Mouse (Mus musculus) testis, adult 2 months (tissue): ENCODE data around the gene Taf4.

Experiments used
- CTCF ChIP-seq: fragments of 200-500 bp; IDR thresholded peaks from 2 replicates; pipeline ENCODE4 v1.5.1; 2012; ENCODE audit warnings: low read depth, mild to moderate bottlenecking, inconsistent platforms, low read length, moderate library complexity; ENCODE audit not compliant: control insufficient read depth, insufficient read depth, insufficient replicate concordance
- POLR2A ChIP-seq: fragments of 200-500 bp; IDR thresholded peaks from 2 replicates; pipeline ENCODE4 v1.6.1; 2012; ENCODE audit warnings: low read depth, mild to moderate bottlenecking, inconsistent platforms, low read length, moderate library complexity; ENCODE audit not compliant: control insufficient read depth

GRCm38 (mm10) chr2:179979836-179980235 is 3.4 kb upstream of the Taf4 start:
- TF ChIP-seq CTCF, result no peak
- TF ChIP-seq POLR2A, result no peak
